Mouse (Mus musculus) heart, postnatal 10 days (tissue): ENCODE data around the gene Wdr92. TPM values are rescaled to one million over a fixed set of nuclear protein-coding genes. Genes with fewer than 3 reads are reported as not detected.
"Not testable (repeated sequence)": the region's sequence is repeated elsewhere in the genome, so short reads cannot be mapped to it uniquely, and the experiment has no call there.

Source experiments
- DNase-seq, 2 experiments: peaks; one replicate each; pipeline ENCODE4 v3.0.0; 2021
- intact Hi-C: fragments of 180-260 bp; cut with DNase I; formaldehyde crosslinking; loops from one replicate; pipeline ENCODE4 v1.15.1; 2025
- total RNA-seq, 2 experiments: library from RNA; stranded (reverse); gene quantifications; 2 replicates each; pipeline ENCODE4 v1.2.3; 2021

The Wdr92 gene
- total RNA-seq, 2 experiments from 2014 or later, result 7.8 to 11.5 TPM

DNA sequence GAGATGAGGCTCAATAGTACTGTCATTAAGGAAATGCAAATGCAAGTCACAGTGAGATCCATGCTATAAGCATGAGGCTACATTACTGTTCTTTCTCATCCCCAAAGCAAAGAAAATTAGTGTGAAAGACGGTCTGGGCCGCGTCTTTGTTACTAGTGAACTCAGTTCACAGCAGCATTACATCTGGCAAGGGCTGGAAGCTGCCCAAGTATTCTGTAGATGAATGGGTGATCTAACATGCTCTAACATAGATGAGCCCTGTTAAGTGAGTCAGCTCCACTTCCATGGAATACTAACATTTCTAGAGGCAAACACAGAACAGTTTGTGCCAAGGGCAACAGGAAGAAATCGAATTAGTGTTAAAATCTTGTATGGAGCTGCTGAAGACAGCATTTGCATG is 19.0 kb downstream of the Wdr92 start:
- intact Hi-C loops, result no loop called here
- DNase-seq, result no peak

DNA sequence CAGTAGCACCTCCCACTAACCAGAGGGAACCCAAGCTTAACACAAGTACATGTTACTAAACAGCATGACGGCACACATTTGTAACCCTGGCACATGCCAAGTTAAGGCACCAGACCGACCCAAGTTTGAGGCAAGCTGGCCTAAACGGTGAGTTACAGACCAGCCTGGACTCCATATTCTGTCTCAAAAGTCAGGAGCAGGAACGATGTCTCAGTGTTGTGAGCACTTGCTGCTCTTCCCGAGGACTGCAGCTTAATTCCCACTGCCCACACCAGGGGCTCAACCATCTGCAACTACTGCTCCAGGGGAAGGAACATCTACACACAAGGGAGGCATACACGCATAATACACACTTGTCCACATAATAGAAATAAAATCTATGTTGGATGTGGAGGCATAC is 20.6 kb downstream of the Wdr92 start:
- no peak for DNase-seq
- intact Hi-C loops, result no loop called here

DNA sequence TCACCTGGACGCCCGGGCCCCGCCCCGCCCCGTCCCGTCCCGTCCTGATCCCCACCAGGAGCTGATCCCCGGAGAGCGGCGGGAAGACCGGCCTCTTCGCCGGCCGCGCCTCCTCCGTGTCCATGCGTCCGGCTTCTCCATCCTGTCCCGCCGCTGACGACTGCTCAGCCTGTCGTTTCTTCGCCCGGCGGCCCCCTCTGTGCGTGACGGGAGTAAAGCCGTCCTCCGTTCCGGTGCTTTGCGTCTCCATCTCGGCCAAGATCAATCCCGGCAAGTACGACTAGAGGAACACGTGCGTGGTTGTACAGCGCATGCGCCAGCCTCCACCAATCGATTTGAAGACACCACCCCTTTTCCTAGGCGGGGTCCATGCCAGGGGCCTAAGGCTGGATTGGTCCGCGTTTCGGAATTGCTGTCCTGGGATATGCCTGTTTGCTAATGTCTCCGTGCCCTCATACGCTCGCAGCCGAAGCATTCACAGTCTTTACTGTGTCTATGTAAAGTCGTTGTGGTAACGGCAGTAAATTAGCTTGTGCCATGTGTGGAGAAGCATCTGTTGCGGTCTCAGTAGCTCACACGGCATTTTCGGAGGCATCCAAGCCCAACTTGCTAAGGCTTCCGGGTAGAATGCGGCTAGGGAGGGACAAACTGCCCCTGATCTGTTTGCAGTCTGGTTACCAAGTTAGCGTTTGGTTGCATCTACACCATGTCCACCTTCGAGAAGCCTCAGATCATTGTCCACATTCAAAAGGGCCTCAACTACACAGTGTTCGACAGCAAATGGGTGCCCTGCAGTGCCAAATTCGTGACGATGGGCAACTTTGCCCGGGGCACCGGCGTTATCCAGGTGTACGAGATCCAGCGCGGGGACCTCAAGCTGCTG is 29.6 kb downstream of the Wdr92 start, which contains the start of gene Pno1:
TSS of gene Pno1 (minus strand) at position 311 of the 883 bp plus-strand sequence.
- peak; percentile 97 for DNase-seq
- intact Hi-C loops, result loop anchor here (1.0 to 5.0 kb wide), 4 partner anchors 52 to 704 kb away; partner anchors contain the start of genes Ppp3r1 and Sec61g

DNA sequence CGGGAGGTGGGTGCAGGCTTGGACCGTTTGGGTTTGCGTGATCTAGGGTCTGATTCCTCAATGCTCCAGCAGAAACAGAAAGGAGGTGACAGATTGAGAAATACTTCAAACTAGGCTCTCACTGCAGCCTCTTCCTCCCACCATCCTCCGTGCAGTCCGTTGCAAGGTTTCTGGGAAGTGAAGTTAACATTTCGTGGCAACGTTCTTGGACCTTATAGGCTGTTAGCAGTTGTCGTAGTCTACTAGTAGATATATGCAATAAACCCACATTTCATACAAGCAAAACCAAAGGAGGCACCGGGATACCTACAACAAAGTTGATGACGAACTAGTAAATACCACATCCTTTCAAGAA is 30.2 kb downstream of the Wdr92 start:
- intact Hi-C loops, result loop anchor here (5.0 kb wide), 3 partner anchors 130 to 705 kb away; partner anchors contain the start of gene Sec61g
- no peak for DNase-seq

DNA sequence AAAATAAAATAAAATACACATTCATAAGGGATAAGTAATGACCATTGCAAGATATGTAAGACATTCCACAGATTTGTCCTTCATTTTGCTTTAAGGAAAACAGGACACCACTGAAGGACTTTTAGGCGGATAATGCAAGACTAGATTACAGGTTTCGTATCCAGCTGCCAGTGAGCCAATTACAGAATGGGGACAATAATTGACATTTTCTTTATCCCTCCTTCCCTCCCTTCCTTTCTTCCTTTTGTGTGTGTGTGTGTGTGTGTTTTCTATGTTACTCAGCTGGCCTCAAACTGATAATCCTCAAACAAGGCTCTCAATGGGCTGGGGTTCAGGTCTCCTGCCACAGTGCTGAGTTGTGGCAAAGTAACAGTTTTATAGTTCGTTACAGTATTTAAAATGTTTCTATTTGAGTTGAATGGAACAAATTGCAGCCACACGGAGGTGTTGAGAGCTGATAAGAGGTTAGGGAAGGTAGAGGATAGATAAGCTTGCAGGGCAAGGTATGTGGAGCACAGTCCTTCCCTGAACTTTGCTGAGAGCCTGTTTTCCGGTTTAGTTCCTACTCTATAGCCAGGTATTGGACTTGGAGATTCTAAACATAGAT is 31.1 kb downstream of the Wdr92 start:
- intact Hi-C loops, result loop anchor here (5.0 kb wide), 3 partner anchors 131 to 706 kb away; partner anchors contain the start of gene Sec61g

DNA sequence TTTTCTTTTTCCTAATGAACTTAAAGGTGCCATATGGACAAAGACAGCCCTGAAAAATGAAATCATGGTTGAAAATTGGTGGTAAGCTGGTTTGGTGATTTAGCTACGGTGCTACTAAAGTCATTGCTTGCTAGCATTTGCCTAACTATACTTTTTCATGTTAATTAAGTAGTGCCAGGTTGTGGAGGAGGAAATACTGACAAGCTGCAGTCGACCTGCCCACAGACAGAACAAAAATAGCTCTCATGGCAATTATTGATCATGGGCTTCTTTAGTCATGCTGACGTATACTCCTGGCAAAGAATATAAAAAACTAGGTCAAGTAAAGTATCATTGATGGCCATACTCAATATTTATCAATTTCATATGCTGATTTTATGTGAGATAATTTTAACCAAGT is 33.6 kb downstream of the Wdr92 start:
- no peak for DNase-seq
- intact Hi-C loops, result no loop called here

More for the DNA sequence above, 31.1 kb downstream of the Wdr92 start:
- no peak for DNase-seq

DNA sequence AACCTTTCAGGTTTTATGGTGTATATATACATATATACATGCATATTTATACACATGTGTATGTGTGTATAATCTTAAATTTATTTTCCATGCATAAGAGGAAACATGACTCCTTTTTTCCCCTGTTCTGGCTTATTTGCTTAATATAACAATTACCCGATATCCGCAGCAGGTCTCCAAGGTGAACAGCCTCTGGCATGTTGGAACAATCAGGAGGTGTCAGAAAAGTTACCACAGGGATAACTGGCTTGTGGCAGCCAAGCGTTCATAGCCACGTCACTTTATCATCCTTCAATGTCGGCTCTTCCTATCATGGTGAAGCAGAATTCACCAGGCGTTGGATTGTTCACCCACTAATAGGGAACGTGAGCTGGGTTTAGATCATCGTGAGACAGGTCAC is 39.2 kb downstream of the Wdr92 start:
- DNase-seq, result no peak
- intact Hi-C loops, result no loop called here

DNA sequence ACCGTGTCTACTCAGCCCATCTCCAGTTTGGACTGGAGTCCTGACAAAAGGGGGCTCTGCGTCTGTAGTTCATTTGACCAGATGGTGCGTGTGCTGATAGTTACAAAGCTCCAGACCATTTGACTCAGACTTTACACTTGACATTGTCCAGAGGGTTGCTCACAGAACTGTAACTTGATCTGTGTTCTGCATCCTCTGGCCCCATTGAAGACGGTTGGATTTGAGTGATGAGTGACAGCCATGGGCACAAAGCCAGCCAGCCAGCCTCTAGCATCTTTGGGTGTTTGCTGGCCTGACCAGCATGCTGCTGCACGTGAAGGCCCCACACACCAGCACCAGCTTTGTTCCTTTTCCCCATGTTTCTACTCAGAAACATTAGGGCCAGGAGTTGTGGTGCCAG is 50.9 kb downstream of the Wdr92 start:
- intact Hi-C loops, result no loop called here
- DNase-seq, result peak in 1 of 2 experiments; percentile 7

DNA sequence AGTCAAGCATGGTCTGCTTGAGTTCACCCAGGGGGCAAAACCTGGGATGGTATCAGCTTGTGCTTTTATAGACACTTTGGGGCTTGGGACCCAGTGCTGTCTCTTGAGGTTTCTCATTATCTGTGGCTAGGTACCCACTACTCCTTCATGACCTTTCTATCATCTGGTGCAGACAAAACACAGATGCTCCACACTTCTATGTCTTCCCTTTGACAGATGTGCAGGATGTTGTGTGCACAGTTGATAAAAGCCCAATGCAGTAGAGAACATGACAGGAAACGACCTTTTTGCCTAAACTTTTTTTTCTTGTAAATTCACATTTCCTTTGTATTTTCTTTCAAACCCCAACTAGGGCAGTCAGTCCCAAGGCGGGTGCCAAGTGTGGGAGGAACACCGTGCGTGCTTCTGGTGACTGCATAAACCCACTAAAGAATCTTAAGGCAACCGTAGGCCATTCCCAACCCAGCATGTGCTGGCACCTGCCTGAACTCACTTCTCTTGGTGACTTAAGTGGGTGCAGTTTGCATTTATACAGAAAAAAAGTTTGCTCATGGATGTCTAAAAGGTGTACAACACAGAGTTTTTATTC is 54.6 kb downstream of the Wdr92 start:
- DNase-seq, result no peak
- intact Hi-C loops, result no loop called here

DNA sequence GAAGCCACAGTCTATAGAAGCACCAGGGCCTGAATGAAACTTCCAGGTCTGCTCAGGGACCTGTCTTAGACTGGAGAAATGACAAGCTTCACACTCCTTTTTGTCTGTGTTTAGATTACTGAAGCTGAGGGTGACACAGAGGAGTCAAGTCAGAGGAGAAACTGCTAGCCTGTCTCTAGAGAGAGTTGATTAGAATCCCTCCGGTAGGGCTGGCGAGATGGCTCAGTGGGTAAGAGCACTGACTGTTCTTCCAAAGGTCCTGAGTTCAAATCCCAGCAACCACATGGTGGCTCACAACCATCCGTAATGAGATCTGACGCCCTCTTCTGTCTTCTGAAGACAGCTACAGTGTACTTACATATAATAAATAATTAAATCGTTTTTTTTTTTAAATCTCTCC is 56.7 kb downstream of the Wdr92 start:
- intact Hi-C loops, result not testable (repeated sequence)

DNA sequence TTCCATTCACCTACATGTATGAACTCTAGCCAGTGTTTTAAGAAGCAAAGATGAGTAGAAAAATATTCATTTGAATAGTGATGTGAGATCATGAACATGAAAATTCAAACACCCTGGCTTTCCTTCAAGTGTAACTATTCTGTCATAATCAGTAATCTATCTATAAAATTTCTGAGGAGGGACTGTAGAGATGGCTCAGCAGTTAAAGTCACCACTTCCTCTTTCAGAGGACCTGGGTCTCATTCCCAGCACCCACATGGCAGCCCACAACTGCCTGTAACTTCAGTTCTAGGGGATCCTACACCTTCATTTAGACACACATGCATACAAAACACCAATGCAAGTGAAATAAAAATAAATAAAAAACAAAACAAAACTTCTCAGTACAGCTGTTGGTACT is 66.8 kb downstream of the Wdr92 start:
- intact Hi-C loops, result no loop called here
- DNase-seq, result no peak

More for the DNA sequence above, 56.7 kb downstream of the Wdr92 start:
- DNase-seq, result not testable (repeated sequence)

DNA sequence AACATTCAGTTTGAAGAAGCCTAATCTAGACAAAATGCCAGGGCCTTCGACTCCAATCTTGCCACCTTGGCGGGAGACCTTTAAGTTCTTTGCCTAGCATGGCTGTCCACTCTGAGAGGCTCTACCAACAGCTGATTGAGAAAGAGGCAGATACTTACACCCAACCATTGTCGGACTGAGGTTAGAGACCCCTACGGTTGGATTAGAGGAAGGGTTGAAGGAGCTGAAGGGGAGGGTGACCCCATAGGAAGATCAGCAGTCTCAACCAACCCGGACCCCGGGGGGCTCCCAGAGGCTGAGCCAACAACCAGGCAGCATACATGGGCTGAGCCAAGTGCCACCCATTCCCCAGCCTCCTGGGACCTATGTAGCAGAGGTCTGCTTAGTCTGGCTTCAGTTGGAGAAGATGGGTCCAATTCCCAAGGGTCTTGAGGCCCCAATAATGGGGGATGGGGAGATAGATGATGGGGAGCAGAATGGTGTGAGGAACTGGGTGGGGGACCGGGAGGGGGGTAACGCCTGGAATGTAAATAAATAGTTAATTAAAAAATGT is 75.0 kb downstream of the Wdr92 start:
- peak in 1 of 2 experiments; percentile 9 for DNase-seq
- intact Hi-C loops, result loop anchor here (5.0 kb wide), 2 partner anchors 95 to 175 kb away; no protein-coding TSS in a partner anchor

DNA sequence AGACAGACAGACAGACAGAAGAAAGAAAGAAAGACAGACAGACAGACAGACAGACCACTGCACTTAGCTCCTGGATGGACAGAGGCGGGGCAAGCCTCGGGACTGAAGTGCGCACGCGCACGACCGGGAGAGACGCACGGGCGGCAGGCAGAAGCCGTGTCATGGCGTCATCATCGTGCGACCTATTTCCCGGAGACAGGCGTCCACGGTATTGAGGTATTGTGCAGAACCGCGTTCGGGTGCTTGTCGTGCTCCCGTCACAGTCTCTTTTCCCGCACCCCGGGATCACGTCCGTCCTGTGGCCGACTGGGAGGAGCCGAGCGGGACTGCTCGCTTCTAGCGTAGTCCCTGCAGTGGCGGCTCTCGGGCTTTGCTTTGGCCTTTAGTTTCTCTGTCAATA is 75.5 kb downstream of the Wdr92 start, which contains the start of gene C1d:
TSS of gene C1d (plus strand) at position 137 of the 400 bp plus-strand sequence.
- intact Hi-C loops, result loop anchor here (5.0 kb wide), 2 partner anchors 95 to 175 kb away; no protein-coding TSS in a partner anchor
- peak; percentile 95 to 97 for DNase-seq

DNA sequence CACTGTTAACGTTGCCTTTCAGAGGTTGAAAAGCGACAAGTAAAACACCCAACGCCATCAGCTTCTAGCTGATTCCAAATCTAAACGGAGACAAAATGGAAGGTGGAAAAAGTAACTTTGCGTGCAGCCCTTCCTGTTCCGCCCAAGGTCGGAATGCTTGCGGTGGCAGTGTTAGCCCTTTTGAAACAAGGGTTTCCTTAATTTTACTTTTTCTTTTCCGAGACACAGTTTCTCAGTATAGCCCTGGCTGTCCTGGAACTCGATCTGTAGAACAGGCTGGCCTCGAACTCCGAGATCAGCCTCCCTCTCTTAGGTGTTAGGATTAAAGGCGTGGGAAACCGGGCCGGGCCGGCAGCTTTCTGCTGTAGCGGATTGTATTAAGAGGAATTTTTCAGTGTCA is 76.0 kb downstream of the Wdr92 start:
- DNase-seq, result no peak
- intact Hi-C loops, result loop anchor here (5.0 kb wide), 2 partner anchors 96 to 176 kb away; no protein-coding TSS in a partner anchor

DNA sequence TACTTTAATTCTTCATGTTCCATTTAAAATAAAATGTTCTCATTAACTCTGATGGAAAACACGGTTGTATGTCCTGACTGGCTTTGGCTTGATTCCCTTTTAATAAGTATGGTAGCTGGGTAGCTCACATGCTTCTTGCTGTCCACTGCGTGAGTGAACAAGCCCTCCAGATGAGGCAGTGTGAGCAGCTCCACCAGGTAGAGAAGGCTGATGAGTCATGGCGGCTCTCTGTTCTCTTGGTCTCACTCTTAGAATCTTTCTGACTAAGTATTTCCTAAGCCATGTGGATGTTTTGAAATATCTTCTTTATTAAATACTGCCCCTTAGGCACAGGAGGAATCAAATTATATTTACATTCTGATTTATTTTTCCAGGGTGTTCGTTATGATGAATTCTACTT is 85.3 kb downstream of the Wdr92 start:
- intact Hi-C loops, result no loop called here
- DNase-seq, result no peak

DNA sequence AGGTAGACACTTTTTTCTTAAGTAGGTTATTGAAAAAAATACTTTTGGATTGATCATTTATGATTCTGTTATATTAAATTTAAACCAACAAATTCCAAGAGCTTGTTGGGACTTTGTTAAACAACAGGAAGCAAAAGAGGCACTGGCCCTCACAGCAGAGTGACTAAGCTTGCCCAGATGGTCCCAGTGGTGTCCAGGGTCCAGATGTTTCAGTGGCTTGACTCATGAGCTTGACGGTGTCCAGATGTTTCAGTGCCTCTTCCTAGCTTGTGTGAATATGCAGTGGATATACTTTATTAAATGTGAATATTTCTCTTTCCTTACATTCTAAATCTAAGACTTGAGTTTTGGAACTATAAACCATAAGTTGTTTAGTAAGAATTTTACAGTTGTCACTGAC is 86.9 kb downstream of the Wdr92 start:
- intact Hi-C loops, result no loop called here
- peak; percentile 53 to 54 for DNase-seq

DNA sequence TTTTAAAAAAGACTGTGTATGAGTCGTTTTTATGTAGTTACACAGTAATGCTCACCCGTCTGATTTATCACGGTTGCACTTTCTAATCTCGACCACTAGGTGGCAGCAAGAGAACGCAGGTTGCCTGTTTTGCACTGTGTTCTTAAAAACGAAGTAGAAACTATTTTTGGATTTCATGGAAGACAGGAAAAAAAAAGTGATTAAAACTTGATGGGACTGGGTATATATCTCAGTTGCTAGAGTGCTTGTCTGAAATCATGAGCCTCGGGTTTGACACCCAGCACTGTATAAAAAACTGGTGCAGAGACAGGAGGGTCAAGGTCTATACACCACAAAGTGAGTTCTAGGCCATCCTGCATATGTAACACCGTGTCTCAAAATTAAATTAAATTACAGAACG is 98.1 kb downstream of the Wdr92 start:
- peak; percentile 51 to 69 for DNase-seq
- intact Hi-C loops, result loop anchor here (5.0 to 10.0 kb wide), 4 partner anchors 185 to 1742 kb away; no protein-coding TSS in a partner anchor
